9 mouse cellular contexts compared by ENCODE assay signal in genomic region chr4:105033153-105033552, GRCm38 (mm10).
A peak's percentile ranks its signal among the peaks of the same experiment; 100 is the strongest.
DNase-seq lines count a peak whose midpoint lies in the region; ATAC-seq and TF ChIP-seq lines count a peak whose summit lies in the region.
"Had no signal": no experiment of that assay in that cellular context is flagged by ENCODE, and none has a peak within 500 bp of the region (broad histone marks: within the 10 kb centered on the region; RNA-seq: fewer than 3 reads in every experiment).

No protein-coding gene starts in this region.

- H3K4me2 ChIP-seq in kidney, embryonic 16.5 days (replicated peaks; ENCODE audit: low read depth, low read length) = no peak overlapping the region
- H3K4me2 ChIP-seq in neural tube, embryonic 11.5 days (ENCODE audit: low read depth) = no peak overlapping the region
- no peak overlapping the region for H3K4me2 ChIP-seq in neural tube, embryonic 15.5 days
- H3K4me2 ChIP-seq in stomach, postnatal 0 days (replicated peaks; ENCODE audit: low read depth) = no peak overlapping the region
- H3K4me2 ChIP-seq: lung, embryonic 15.5 days had no signal

- no peaks in the 10 kb centered on the region for H3K27me3 ChIP-seq in kidney, embryonic 16.5 days (ENCODE audit: insufficient read depth, low read length)
- no peaks in the 10 kb centered on the region for H3K27me3 ChIP-seq in neural tube, embryonic 11.5 days (ENCODE audit: control insufficient read depth, insufficient read depth, low read length)
- H3K27me3 ChIP-seq in neural tube, embryonic 15.5 days (replicated peaks) = no peaks in the 10 kb centered on the region
- no peaks in the 10 kb centered on the region for H3K27me3 ChIP-seq in stomach, postnatal 0 days (ENCODE audit: control insufficient read depth, insufficient read depth, low read length)
- H3K27me3 ChIP-seq: lung, embryonic 15.5 days had no signal

- no peak for TF ChIP-seq EP300 in stomach, postnatal 0 days (optimal IDR thresholded peaks at IDR 0.05)

- no peaks in the 10 kb centered on the region for H3K4me1 ChIP-seq in kidney, embryonic 16.5 days (ENCODE audit: insufficient read depth, low read length)
- no peaks in the 10 kb centered on the region for H3K4me1 ChIP-seq in neural tube, embryonic 11.5 days (ENCODE audit: control insufficient read depth, insufficient read depth, low read length)
- peaks cover 2% of the 10 kb centered on the region; the same call in 1 of the 2 replicates for H3K4me1 ChIP-seq in neural tube, embryonic 15.5 days
- no peaks in the 10 kb centered on the region for H3K4me1 ChIP-seq in stomach, postnatal 0 days (replicated peaks; ENCODE audit: control insufficient read depth, insufficient read depth)
- H3K4me1 ChIP-seq: lung, embryonic 15.5 days had no signal

- H3K9ac ChIP-seq in kidney, embryonic 16.5 days (replicated peaks; ENCODE audit: low read length) = no peak overlapping the region
- H3K9ac ChIP-seq in neural tube, embryonic 11.5 days (ENCODE audit: low read length) = no peak overlapping the region
- H3K9ac ChIP-seq in neural tube, embryonic 15.5 days (replicated peaks) = no peak overlapping the region
- no peak overlapping the region for H3K9ac ChIP-seq in stomach, postnatal 0 days (ENCODE audit: low read length)
- H3K9ac ChIP-seq: lung, embryonic 15.5 days had no signal

- no peak for ATAC-seq in kidney, embryonic 16.5 days (ENCODE audit: low FRiP score, low TSS enrichment)
- ATAC-seq in neural tube, embryonic 11.5 days (ENCODE audit: insufficient read depth, low FRiP score, low TSS enrichment) = no peak
- ATAC-seq in neural tube, embryonic 15.5 days (ENCODE audit: low FRiP score) = no peak
- ATAC-seq in stomach, postnatal 0 days (ENCODE audit: low FRiP score, low TSS enrichment) = no peak

- H3K36me3 ChIP-seq in kidney, embryonic 16.5 days (ENCODE audit: insufficient read depth, low read length) = peaks cover 3% of the 10 kb centered on the region; the same call in 1 of the 2 replicates
- H3K36me3 ChIP-seq in neural tube, embryonic 11.5 days (ENCODE audit: control insufficient read depth, insufficient read depth, low read length) = no peaks in the 10 kb centered on the region
- H3K36me3 ChIP-seq in neural tube, embryonic 15.5 days = peaks cover 13% of the 10 kb centered on the region; the same call in 1 of the 2 replicates
- no peaks in the 10 kb centered on the region for H3K36me3 ChIP-seq in stomach, postnatal 0 days (ENCODE audit: control insufficient read depth, insufficient read depth, low read length)
- H3K36me3 ChIP-seq: lung, embryonic 15.5 days had no signal

- no peaks in the 10 kb centered on the region for H3K9me3 ChIP-seq in kidney, embryonic 16.5 days (ENCODE audit: low read length)
- H3K9me3 ChIP-seq in neural tube, embryonic 11.5 days (ENCODE audit: control insufficient read depth, low read length) = no peaks in the 10 kb centered on the region
- no peaks in the 10 kb centered on the region for H3K9me3 ChIP-seq in neural tube, embryonic 15.5 days (replicated peaks)
- H3K9me3 ChIP-seq in stomach, postnatal 0 days (ENCODE audit: control insufficient read depth, low read length) = no peaks in the 10 kb centered on the region
- H3K9me3 ChIP-seq: lung, embryonic 15.5 days had no signal

- TF ChIP-seq CTCF in stomach, postnatal 0 days (IDR thresholded peaks at IDR 0.05; ENCODE audit: low read depth) = peak; percentile 48

- DNase-seq in embryo, embryonic 10 days (ENCODE audit: low spot score) = peak; percentile 36
- DNase-seq in embryo, embryonic 9.5 days (ENCODE audit: extremely low spot score) = no peak
- peak; percentile 26 for DNase-seq in kidney, adult 9 months
- DNase-seq in neural tube, embryonic 11.5 days (ENCODE audit: low spot score) = peak; percentile 12
- DNase-seq in stomach, postnatal 0 days (ENCODE audit: low spot score) = no peak
- DNase-seq in thymus, adult 18-20 months = no peak

- no peak overlapping the region for H3K4me3 ChIP-seq in kidney, embryonic 16.5 days (ENCODE audit: low read length)
- no peak overlapping the region for H3K4me3 ChIP-seq in neural tube, embryonic 11.5 days (ENCODE audit: low read depth, low read length)
- no peak overlapping the region for H3K4me3 ChIP-seq in neural tube, embryonic 15.5 days (replicated peaks)
- H3K4me3 ChIP-seq in stomach, postnatal 0 days (ENCODE audit: low read depth, low read length) = no peak overlapping the region
- H3K4me3 ChIP-seq: lung, embryonic 15.5 days had no signal

- no peak overlapping the region for H3K27ac ChIP-seq in kidney, embryonic 16.5 days (ENCODE audit: low read length)
- H3K27ac ChIP-seq in neural tube, embryonic 11.5 days (ENCODE audit: low read depth, low read length) = no peak overlapping the region
- H3K27ac ChIP-seq in neural tube, embryonic 15.5 days (replicated peaks) = no peak overlapping the region
- H3K27ac ChIP-seq in stomach, postnatal 0 days (replicated peaks) = no peak overlapping the region
- H3K27ac ChIP-seq: lung, embryonic 15.5 days had no signal

- 36% methylated on average over 7 of the region's 7 CpGs for WGBS in kidney, embryonic 16.5 days
- 59% methylated on average over 7 of the region's 7 CpGs for WGBS in neural tube, embryonic 11.5 days
- WGBS in neural tube, embryonic 15.5 days = 50% methylated on average over 7 of the region's 7 CpGs
- WGBS in stomach, postnatal 0 days = 58% methylated on average over 7 of the region's 7 CpGs

Comparison
In these comparisons a context has a peak if more than half of its experiments do, and no peak if none do; other contexts are left out.
1. DNase-seq: peak in embryo, embryonic 10 days (single experiment), kidney, adult 9 months (single experiment) and neural tube, embryonic 11.5 days (single experiment); none in embryo, embryonic 9.5 days (single experiment), stomach, postnatal 0 days (single experiment) and thymus, adult 18-20 months (0 of 2).